Mouse (Mus musculus) MEL (cell line): ENCODE data around the gene Id2. TPM values are rescaled to one million over a fixed set of nuclear protein-coding genes. Genes with fewer than 3 reads are reported as not detected.

Experiments
- DNase-seq: peaks from one replicate; pipeline ENCODE4 v3.0.0; 2011; ENCODE audit warnings: low read depth, low spot score
- H3K27ac ChIP-seq: 2 replicates; pipeline ENCODE4 v1.5.1; 2012; ENCODE audit warnings: low read depth, mild to moderate bottlenecking, control low read depth, low read length, moderate library complexity; ENCODE audit not compliant: control insufficient read depth
- H3K27me3 ChIP-seq, 2 experiments: fragments of 150-350 bp in 1 of 2; sonication (generic) in 1 of 2; 2 replicates each; pipeline ENCODE4 v1.6.1; 2012; ENCODE audit warnings: low read length in 2 of 2, mild to moderate bottlenecking in 2 of 2, improper control_type of control experiment in 1 of 2, moderate library complexity in 1 of 2; ENCODE audit not compliant: insufficient read depth in 2 of 2, control insufficient read depth in 1 of 2
- H3K36me3 ChIP-seq, 2 experiments: 2 replicates each; pipeline ENCODE4 v1.6.1; 2012 to 2014; ENCODE audit warnings: low read length in 2 of 2, improper control_type of control experiment in 1 of 2, inconsistent platforms in 1 of 2, mild to moderate bottlenecking in 1 of 2; ENCODE audit not compliant: insufficient read depth in 2 of 2, control insufficient read depth in 1 of 2
- H3K4me1 ChIP-seq, 2 experiments: fragments of 150-350 bp in 1 of 2; sonication (generic) in 1 of 2; 2 replicates each; pipeline ENCODE4 v1.6.1; 2012; ENCODE audit warnings: low read length in 2 of 2, improper control_type of control experiment in 1 of 2, mild to moderate bottlenecking in 1 of 2; ENCODE audit not compliant: insufficient read depth in 2 of 2, control insufficient read depth in 1 of 2
- H3K4me3 ChIP-seq, 2 experiments: fragments of 150-350 bp in 1 of 2; sonication (generic) in 1 of 2; 2 replicates each; pipeline ENCODE4 v1.5.1; 2012; ENCODE audit warnings: low read depth in 2 of 2, low read length in 2 of 2, mild to moderate bottlenecking in 2 of 2, moderate library complexity in 2 of 2, control low read depth in 1 of 2, improper control_type of control experiment in 1 of 2; ENCODE audit not compliant: control insufficient read depth in 1 of 2, insufficient read depth in 1 of 2
- H3K79me2 ChIP-seq: 2 replicates; pipeline ENCODE4 v1.6.1; 2012; ENCODE audit warnings: mild to moderate bottlenecking, low read length, moderate library complexity; ENCODE audit not compliant: control insufficient read depth, poor library complexity, insufficient read depth
- H3K9ac ChIP-seq: 2 replicates; pipeline ENCODE4 v1.6.1; 2012; ENCODE audit warnings: low read depth, mild to moderate bottlenecking, control low read depth, low read length, moderate library complexity; ENCODE audit not compliant: control insufficient read depth, poor library complexity, severe bottlenecking
- H3K9me3 ChIP-seq: fragments of 150-350 bp; sonication (generic); replicated peaks from 2 replicates; pipeline ENCODE4 v1.6.1; 2012; ENCODE audit warnings: mild to moderate bottlenecking, low read length, improper control_type of control experiment, moderate library complexity; ENCODE audit not compliant: insufficient read depth
- BHLHE40 ChIP-seq: IDR thresholded peaks from 2 replicates; pipeline ENCODE4 v1.6.1; 2012; ENCODE audit warnings: low read depth, mild to moderate bottlenecking, inconsistent platforms, low read length, improper control_type of control experiment, borderline replicate concordance
- CHD1 ChIP-seq: IDR thresholded peaks from 2 replicates; pipeline ENCODE4 v1.6.1; 2012; ENCODE audit warnings: low read depth, mild to moderate bottlenecking, inconsistent platforms, low read length, improper control_type of control experiment
- CHD2 ChIP-seq: IDR thresholded peaks from 2 replicates; pipeline ENCODE4 v1.6.1; 2011; ENCODE audit warnings: low read length, improper control_type of control experiment
- CTCF ChIP-seq, 3 experiments: IDR thresholded peaks in 2 of 3; conservative IDR thresholded peaks in 1 of 3; 2 replicates each; pipeline ENCODE4 v1.5.1; 2011 to 2012; ENCODE audit warnings: low read length in 3 of 3, low read depth in 2 of 3, mild to moderate bottlenecking in 2 of 3, improper control_type of control experiment in 1 of 3, inconsistent platforms in 1 of 3, mixed read lengths in 1 of 3, moderate library complexity in 1 of 3; ENCODE audit not compliant: control insufficient read depth in 1 of 3, insufficient read depth in 1 of 3, poor library complexity in 1 of 3, severe bottlenecking in 1 of 3
- E2F4 ChIP-seq: IDR thresholded peaks from 2 replicates; pipeline ENCODE4 v1.6.1; 2011; ENCODE audit warnings: low read depth, low read length, improper control_type of control experiment, borderline replicate concordance
- ELF1 ChIP-seq: IDR thresholded peaks from 2 replicates; pipeline ENCODE4 v1.6.1; 2014; ENCODE audit warnings: low read depth, mild to moderate bottlenecking, inconsistent platforms, low read length, improper control_type of control experiment, moderate library complexity
- GATA1 ChIP-seq: IDR thresholded peaks from 2 replicates; pipeline ENCODE4 v1.6.1; 2011; ENCODE audit warnings: low read depth, low read length, improper control_type of control experiment
- HCFC1 ChIP-seq: IDR thresholded peaks from 2 replicates; pipeline ENCODE4 v1.6.1; 2012; ENCODE audit warnings: low read depth, mild to moderate bottlenecking, inconsistent platforms, low read length, improper control_type of control experiment, moderate library complexity
- JUND ChIP-seq: IDR thresholded peaks from 2 replicates; pipeline ENCODE4 v1.6.1; 2011; ENCODE audit warnings: low read depth, mild to moderate bottlenecking, improper control_type of control experiment, low read length
- MAFK ChIP-seq: IDR thresholded peaks from 2 replicates; pipeline ENCODE4 v1.6.1; 2011; ENCODE audit warnings: low read depth, mild to moderate bottlenecking, low read length, improper control_type of control experiment, borderline replicate concordance
- MAX ChIP-seq: IDR thresholded peaks from 2 replicates; pipeline ENCODE4 v1.6.1; 2011; ENCODE audit warnings: low read length, improper control_type of control experiment
- MYB ChIP-seq: IDR thresholded peaks from 2 replicates; pipeline ENCODE4 v1.6.1; 2011; ENCODE audit warnings: mild to moderate bottlenecking, low read depth, low read length, improper control_type of control experiment
- NELFE ChIP-seq: IDR thresholded peaks from 2 replicates; pipeline ENCODE4 v1.6.1; 2011; ENCODE audit warnings: low read depth, low read length, improper control_type of control experiment
- NRF1 ChIP-seq: IDR thresholded peaks from 2 replicates; pipeline ENCODE4 v1.6.1; 2014; ENCODE audit warnings: low read depth, mild to moderate bottlenecking, inconsistent platforms, low read length, improper control_type of control experiment, moderate library complexity; ENCODE audit not compliant: poor library complexity, insufficient read depth, severe bottlenecking
- POLR2AphosphoS5 ChIP-seq: IDR thresholded peaks from 2 replicates; pipeline ENCODE4 v1.6.1; 2012; ENCODE audit warnings: low read depth, borderline replicate concordance, mild to moderate bottlenecking, inconsistent platforms, low read length, moderate library complexity, mixed read lengths
- TCF12 ChIP-seq: IDR thresholded peaks from 2 replicates; pipeline ENCODE4 v1.6.1; 2014; ENCODE audit warnings: low read depth, mild to moderate bottlenecking, inconsistent platforms, low read length, improper control_type of control experiment, moderate library complexity
- USF1 ChIP-seq: IDR thresholded peaks from 2 replicates; pipeline ENCODE4 v1.6.1; 2014; ENCODE audit warnings: low read depth, mild to moderate bottlenecking, inconsistent platforms, low read length, improper control_type of control experiment, moderate library complexity
- polyA plus RNA-seq, 2 experiments: library from polyadenylated mRNA; stranded (reverse) in 1 of 2; unstranded in 1 of 2; fragments of >175 nt in 1 of 2; fragments of >200 nt in 1 of 2; gene quantifications; 2 replicates each; pipeline versions ENCODE4 v1.2.1 to v1.2.4; 2012; ENCODE audit warnings: low replicate concordance in 2 of 2, low read depth in 1 of 2; ENCODE audit not compliant: insufficient read length in 2 of 2, insufficient read depth in 1 of 2, missing spikeins in 1 of 2
- total RNA-seq: library from RNA; depleted of rRNA; stranded (reverse); fragments of 300-350 nt; gene quantifications from 2 replicates; pipeline ENCODE4 v1.2.3, GENCODE M21; 2012

Gene Id2
- total and polyA plus RNA-seq, 3 experiments, result 5.8 to 9.1 TPM; not detected in 1

- H3K79me2 ChIP-seq, result peaks cover 9% of the 10 kb centered on the region
- H3K4me1 ChIP-seq, result peaks cover 0 to 2% of the 10 kb centered on the region in 2 experiments; a peak in 2 of 4 replicates
- DNase-seq, result peak; percentile 18
- no peaks in the 10 kb centered on the region for H3K9me3 ChIP-seq
- TF ChIP-seq CTCF (IDR thresholded peaks at IDR 0.05 in 2 of 3, conservative IDR thresholded peaks at IDR 0.05 in 1 of 3; ENCODE audit: control insufficient read depth in 1 of 3, insufficient read depth in 1 of 3, low read depth in 2 of 3, low read length in 3 of 3, poor library complexity in 1 of 3, severe bottlenecking in 1 of 3) (no peak), TCF12 (no peak), NRF1 (no peak), GATA1 (no peak), HCFC1 (no peak), CHD2 (no peak), MAFK (no peak), ELF1 (no peak), MYB (no peak), E2F4 (no peak), USF1 (no peak), JUND (no peak), POLR2AphosphoS5 (no peak), MAX (no peak), NELFE (no peak), CHD1 (no peak), BHLHE40 (no peak)
- no peak overlapping the region for H3K27ac ChIP-seq
- no peaks in the 10 kb centered on the region for H3K27me3 ChIP-seq
- peaks cover 0 to 3% of the 10 kb centered on the region in 2 experiments; a peak in 1 of 4 replicates for H3K36me3 ChIP-seq
- no peak overlapping the region for H3K9ac ChIP-seq
- H3K4me3 ChIP-seq, result no peak overlapping the region
These were observed 2.8 kb upstream of the Id2 start for GRCm38 (mm10) chr12:25099563-25100408.

DNA sequence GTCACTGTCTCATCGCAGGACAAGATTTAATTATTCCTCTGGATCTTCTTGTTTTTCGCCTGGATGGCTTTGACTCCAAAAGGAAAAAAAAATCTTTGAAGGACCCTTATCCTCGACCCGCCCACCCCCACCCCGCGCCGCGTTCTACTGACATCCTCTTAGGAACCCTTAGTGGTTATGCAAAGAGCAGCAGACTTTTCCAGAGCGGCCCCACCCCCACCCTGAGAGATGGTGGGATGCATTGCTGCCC lies 2.3 kb upstream of the Id2 start:
- peak overlapping the region; percentile 52 for H3K9ac ChIP-seq
- H3K4me1 ChIP-seq, result peaks cover 0 to 2% of the 10 kb centered on the region in 2 experiments; a peak in 2 of 4 replicates
- peaks cover 0 to 3% of the 10 kb centered on the region in 2 experiments; a peak in 1 of 4 replicates for H3K36me3 ChIP-seq
- peak; percentile 11 for DNase-seq
- H3K9me3 ChIP-seq, result no peaks in the 10 kb centered on the region
- H3K79me2 ChIP-seq, result peaks cover 14% of the 10 kb centered on the region
- no peak overlapping the region for H3K27ac ChIP-seq
- no peak for TF ChIP-seq TCF12
- peak overlapping the region; percentile 40 to 69; a peak in 2 of 4 replicates for H3K4me3 ChIP-seq
- H3K27me3 ChIP-seq, result no peaks in the 10 kb centered on the region
